Mouse (Mus musculus): ENCODE results near the gene 2010111I01Rik. TPM values are rescaled to one million over a fixed set of nuclear protein-coding genes. Genes with fewer than 3 reads are reported as not detected.

Gene 2010111I01Rik
- polyA plus RNA-seq, 1 experiment from 2014 or later = 52.6 TPM

- peaks cover 8% of the 10 kb centered on the region; the same call in 1 of the 2 replicates for H3K4me1 ChIP-seq
- H3K9me3 ChIP-seq = no peaks in the 10 kb centered on the region
- no peak overlapping the region for H3K27ac ChIP-seq
- DNase-seq (ENCODE audit: low spot score) = no peak
- H3K27me3 ChIP-seq (ENCODE audit: insufficient read depth, poor library complexity, severe bottlenecking) = no peaks in the 10 kb centered on the region
- no peak overlapping the region for H3K4me3 ChIP-seq
- no peaks in the 10 kb centered on the region for H3K36me3 ChIP-seq
- 49% methylated on average over 3 of the region's 3 CpGs for WGBS
Measured at GRCm38 (mm10) chr13:63117495-63118184, 152.9 kb downstream of the 2010111I01Rik start.

GRCm38 (mm10) chr13:63118682-63119081, 154.0 kb downstream of the 2010111I01Rik start:
- H3K4me1 ChIP-seq = peaks cover 3% of the 10 kb centered on the region; the same call in 1 of the 2 replicates
- no peak overlapping the region for H3K27ac ChIP-seq
- H3K4me3 ChIP-seq = no peak overlapping the region
- H3K9me3 ChIP-seq = no peaks in the 10 kb centered on the region
- 62% methylated on average over 3 of the region's 3 CpGs for WGBS
- no peaks in the 10 kb centered on the region for H3K27me3 ChIP-seq (ENCODE audit: insufficient read depth, poor library complexity, severe bottlenecking)
- no peak for DNase-seq (ENCODE audit: low spot score)
- no peaks in the 10 kb centered on the region for H3K36me3 ChIP-seq

- no peaks in the 10 kb centered on the region for H3K27me3 ChIP-seq (ENCODE audit: insufficient read depth, poor library complexity, severe bottlenecking)
- no peaks in the 10 kb centered on the region for H3K9me3 ChIP-seq
- no peaks in the 10 kb centered on the region for H3K4me1 ChIP-seq
- DNase-seq (ENCODE audit: low spot score) = no peak
- no peaks in the 10 kb centered on the region for H3K36me3 ChIP-seq
- H3K4me3 ChIP-seq = no peak overlapping the region
- WGBS = 83% methylated on average over 2 of the region's 2 CpGs
- no peak overlapping the region for H3K27ac ChIP-seq
Measured at GRCm38 (mm10) chr13:63120296-63120695, 155.6 kb downstream of the 2010111I01Rik start.

GRCm38 (mm10) chr13:63121747-63122146, 157.1 kb downstream of the 2010111I01Rik start:
- H3K9me3 ChIP-seq = no peaks in the 10 kb centered on the region
- no peaks in the 10 kb centered on the region for H3K36me3 ChIP-seq
- WGBS = 69% methylated on average over 4 of the region's 4 CpGs
- H3K4me1 ChIP-seq = no peaks in the 10 kb centered on the region
- no peaks in the 10 kb centered on the region for H3K27me3 ChIP-seq (ENCODE audit: insufficient read depth, poor library complexity, severe bottlenecking)
- H3K27ac ChIP-seq = no peak overlapping the region
- no peak overlapping the region for H3K4me3 ChIP-seq
- DNase-seq (ENCODE audit: low spot score) = no peak

GRCm38 (mm10) chr13:63126206-63126605, 161.5 kb downstream of the 2010111I01Rik start:
- WGBS = 68% methylated on average over 3 of the region's 3 CpGs
- peaks cover 3% of the 10 kb centered on the region; the same call in 1 of the 2 replicates for H3K36me3 ChIP-seq

GRCm38 (mm10) chr13:63127516-63127915, 162.8 kb downstream of the 2010111I01Rik start:
- Histone ChIP-seq H3K27me3 (ENCODE audit: insufficient read depth, poor library complexity, severe bottlenecking) (no peaks in the 10 kb centered on the region), H3K36me3 (peaks cover 3% of the 10 kb centered on the region; the same call in 1 of the 2 replicates), H3K27ac (no peak overlapping the region), H3K4me3 (no peak overlapping the region), H3K9me3 (no peaks in the 10 kb centered on the region), H3K4me1 (no peaks in the 10 kb centered on the region)
- DNase-seq (ENCODE audit: low spot score) = peak; percentile 53
- 89% methylated on average over 1 of the region's 1 CpGs for WGBS

More at GRCm38 (mm10) chr13:63126206-63126605, 161.5 kb downstream of the 2010111I01Rik start:
- Histone ChIP-seq H3K27ac (no peak overlapping the region), H3K4me3 (no peak overlapping the region), H3K9me3 (no peaks in the 10 kb centered on the region), H3K27me3 (ENCODE audit: insufficient read depth, poor library complexity, severe bottlenecking) (no peaks in the 10 kb centered on the region), H3K4me1 (no peaks in the 10 kb centered on the region)
- peak; percentile 66 for DNase-seq (ENCODE audit: low spot score)

- 75% methylated on average over 5 of the region's 5 CpGs for WGBS
- no peaks in the 10 kb centered on the region for H3K9me3 ChIP-seq
- peak; percentile 51 for DNase-seq (ENCODE audit: low spot score)
Measured at GRCm38 (mm10) chr13:63134879-63135421, 170.3 kb downstream of the 2010111I01Rik start.

GRCm38 (mm10) chr13:63135994-63136393, 171.3 kb downstream of the 2010111I01Rik start:
- Histone ChIP-seq H3K4me3 (no peak overlapping the region), H3K36me3 (no peaks in the 10 kb centered on the region), H3K9me3 (no peaks in the 10 kb centered on the region), H3K4me1 (peaks cover 6% of the 10 kb centered on the region; the same call in 1 of the 2 replicates), H3K27ac (no peak overlapping the region), H3K27me3 (ENCODE audit: insufficient read depth, poor library complexity, severe bottlenecking) (no peaks in the 10 kb centered on the region)
- peak; percentile 52 for DNase-seq (ENCODE audit: low spot score)
- WGBS = 86% methylated on average over 7 of the region's 7 CpGs

More at GRCm38 (mm10) chr13:63134879-63135421, 170.3 kb downstream of the 2010111I01Rik start:
- no peaks in the 10 kb centered on the region for H3K36me3 ChIP-seq
- H3K27ac ChIP-seq = no peak overlapping the region
- no peaks in the 10 kb centered on the region for H3K27me3 ChIP-seq (ENCODE audit: insufficient read depth, poor library complexity, severe bottlenecking)
- no peak overlapping the region for H3K4me3 ChIP-seq
- peaks cover 6% of the 10 kb centered on the region; the same call in 1 of the 2 replicates for H3K4me1 ChIP-seq

- H3K36me3 ChIP-seq = no peaks in the 10 kb centered on the region
- no peak overlapping the region for H3K4me3 ChIP-seq
- H3K27me3 ChIP-seq (ENCODE audit: insufficient read depth, poor library complexity, severe bottlenecking) = no peaks in the 10 kb centered on the region
- H3K9me3 ChIP-seq = no peaks in the 10 kb centered on the region
- H3K27ac ChIP-seq = no peak overlapping the region
- 82% methylated on average over 1 of the region's 1 CpGs for WGBS
- H3K4me1 ChIP-seq = peaks cover 6% of the 10 kb centered on the region; the same call in 1 of the 2 replicates
- DNase-seq (ENCODE audit: low spot score) = peak; percentile 33
Measured at GRCm38 (mm10) chr13:63136775-63137174, 172.1 kb downstream of the 2010111I01Rik start.

- Histone ChIP-seq H3K36me3 (no peaks in the 10 kb centered on the region), H3K4me3 (no peak overlapping the region), H3K27me3 (ENCODE audit: insufficient read depth, poor library complexity, severe bottlenecking) (no peaks in the 10 kb centered on the region), H3K4me1 (peaks cover 6% of the 10 kb centered on the region; the same call in 1 of the 2 replicates), H3K27ac (0 out of 2 replicates have a peak overlapping the region, but pooled peaks have one; percentile 10), H3K9me3 (no peaks in the 10 kb centered on the region)
- peak; percentile 70 for DNase-seq (ENCODE audit: low spot score)
Measured at GRCm38 (mm10) chr13:63138376-63139048, 173.8 kb downstream of the 2010111I01Rik start.

GRCm38 (mm10) chr13:63139463-63140226, 175.0 kb downstream of the 2010111I01Rik start:
- H3K27ac ChIP-seq = peak overlapping the region; percentile 47; the same call in 1 of the 2 replicates
- H3K4me3 ChIP-seq = no peak overlapping the region
- H3K36me3 ChIP-seq = no peaks in the 10 kb centered on the region
- peak; percentile 73 for DNase-seq (ENCODE audit: low spot score)
- H3K9me3 ChIP-seq = no peaks in the 10 kb centered on the region
- peaks cover 6% of the 10 kb centered on the region; the same call in 1 of the 2 replicates for H3K4me1 ChIP-seq
- no peaks in the 10 kb centered on the region for H3K27me3 ChIP-seq (ENCODE audit: insufficient read depth, poor library complexity, severe bottlenecking)
- 69% methylated on average over 10 of the region's 10 CpGs for WGBS

- 0 out of 2 replicates have a peak, but pooled peaks cover 2% of the 10 kb centered on the region for H3K36me3 ChIP-seq
- peaks cover 6% of the 10 kb centered on the region; the same call in 1 of the 2 replicates for H3K4me1 ChIP-seq
- no peak overlapping the region for H3K27ac ChIP-seq
- 85% methylated on average over 6 of the region's 6 CpGs for WGBS
- DNase-seq (ENCODE audit: low spot score) = peak; percentile 31
- H3K4me3 ChIP-seq = no peak overlapping the region
- no peaks in the 10 kb centered on the region for H3K27me3 ChIP-seq (ENCODE audit: insufficient read depth, poor library complexity, severe bottlenecking)
- H3K9me3 ChIP-seq = no peaks in the 10 kb centered on the region
Measured at GRCm38 (mm10) chr13:63140784-63141183, 176.1 kb downstream of the 2010111I01Rik start.
